Mouse (Mus musculus): ENCODE results near the gene Ppp3ca.

- TF ChIP-seq CTCF (conservative IDR thresholded peaks at IDR 0.05; ENCODE audit: low read length) (no peak), NANOG (IDR thresholded peaks at IDR 0.05; ENCODE audit: borderline replicate concordance, low read length) (no peak), POU5F1 (IDR thresholded peaks at IDR 0.05; ENCODE audit: borderline replicate concordance, low read length) (no peak)
These were observed 307.9 kb downstream of the Ppp3ca start for GRCm38 (mm10) chr3:136977859-136978258.
